Mouse (Mus musculus) splenic B cell, adult 2 months (primary cell): ENCODE measurements around the gene Crp.

ENCODE experiments used
- DNase-seq: peaks from one replicate; pipeline ENCODE4 v3.0.0-alpha.2; 2011; ENCODE audit warnings: low read depth, low spot score
- H3K27me3 ChIP-seq: 2 replicates; pipeline ENCODE4 v1.6.1; 2012; ENCODE audit warnings: mild to moderate bottlenecking, low read length, moderate library complexity, mixed read lengths; ENCODE audit not compliant: control insufficient read depth, poor library complexity, insufficient read depth, severe bottlenecking
- H3K36me3 ChIP-seq: 2 replicates; pipeline ENCODE4 v1.6.1; 2012; ENCODE audit warnings: mild to moderate bottlenecking, low read length, moderate library complexity, mixed read lengths; ENCODE audit not compliant: control insufficient read depth, poor library complexity, insufficient read depth, severe bottlenecking

Crp gene

DNA sequence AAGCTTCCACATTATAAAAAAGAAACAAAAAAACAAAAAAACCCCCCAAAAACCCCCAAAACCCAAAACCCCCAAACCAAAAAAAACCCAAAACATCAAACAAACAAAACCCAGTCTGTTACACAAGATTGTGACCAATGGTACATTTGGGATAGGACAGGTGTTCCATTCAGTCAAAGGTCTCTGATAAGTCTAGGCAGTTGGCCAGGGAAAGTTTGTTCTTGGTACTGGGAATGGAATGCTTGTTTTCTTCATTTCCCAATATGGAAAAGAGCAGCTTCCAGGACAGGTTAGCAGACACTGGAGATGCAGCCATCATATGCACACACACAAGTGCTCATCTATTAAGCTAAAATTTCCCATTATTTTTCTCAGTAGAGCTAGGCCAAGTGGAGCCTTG is 433 bp upstream of the Crp start:
- H3K36me3 ChIP-seq: no peaks in the 10 kb centered on the region
- no peaks in the 10 kb centered on the region for H3K27me3 ChIP-seq
- no peak for DNase-seq

DNA sequence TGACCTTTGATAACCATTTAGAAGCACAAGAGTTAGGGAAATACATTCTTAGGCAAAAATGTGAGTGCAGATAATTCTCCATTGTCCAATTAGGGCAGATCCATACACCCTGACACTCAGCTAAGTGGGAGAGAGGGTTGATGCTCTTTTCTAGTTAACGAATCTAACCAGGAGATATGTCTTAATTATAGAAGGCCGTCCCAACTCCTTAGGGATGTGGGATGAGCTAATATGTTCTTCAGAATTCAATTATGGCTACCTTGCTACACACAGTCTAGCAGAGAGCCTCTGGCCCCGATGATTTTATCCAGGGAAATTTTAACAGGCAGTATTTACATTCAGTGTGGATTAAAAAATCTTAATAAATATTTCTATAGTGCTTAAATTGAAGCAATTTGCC is 3.0 kb downstream of the Crp start:
- DNase-seq: no peak
- no peaks in the 10 kb centered on the region for H3K36me3 ChIP-seq
- no peaks in the 10 kb centered on the region for H3K27me3 ChIP-seq

DNA sequence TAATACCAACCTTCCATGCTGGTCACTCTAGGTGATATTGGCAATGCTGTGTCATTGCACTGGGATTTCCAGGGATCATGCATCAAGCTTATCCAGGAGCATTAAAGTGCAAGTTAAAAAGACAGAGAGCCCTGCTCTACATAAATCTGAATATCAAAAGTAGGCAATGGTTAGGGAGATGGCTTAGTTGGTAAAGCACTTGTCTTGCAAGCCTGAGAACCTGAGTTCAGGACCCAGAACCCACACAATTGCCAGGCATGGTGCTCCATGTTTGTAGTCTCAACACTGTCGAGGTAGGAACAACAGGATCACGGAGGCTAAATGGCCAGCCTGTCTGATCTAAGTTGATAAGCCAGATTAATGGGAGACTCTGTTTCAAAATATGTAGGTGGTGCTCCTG is 3.5 kb downstream of the Crp start:
- no peaks in the 10 kb centered on the region for H3K27me3 ChIP-seq
- H3K36me3 ChIP-seq: no peaks in the 10 kb centered on the region
- no peak for DNase-seq

DNA sequence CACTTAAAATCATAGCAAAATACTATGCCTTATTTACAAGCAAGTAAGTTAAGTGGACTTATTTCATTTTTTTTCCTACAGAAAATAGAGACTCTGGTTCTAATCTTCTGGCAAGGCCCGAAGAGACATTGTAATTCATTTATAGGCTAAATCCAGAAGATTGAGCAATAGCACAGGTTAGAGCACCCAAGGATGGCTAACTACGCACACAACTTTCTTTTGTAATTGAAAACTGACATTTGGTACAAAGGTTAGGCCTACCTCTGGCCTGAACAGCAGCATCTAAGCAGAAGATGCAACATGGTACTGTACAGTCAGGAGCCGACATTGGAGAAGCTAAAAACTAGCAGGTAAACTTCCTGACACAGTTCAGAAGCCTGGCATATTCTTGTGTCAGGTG is 4.0 kb downstream of the Crp start:
- no peak for DNase-seq
- H3K27me3 ChIP-seq: no peaks in the 10 kb centered on the region
- H3K36me3 ChIP-seq: no peaks in the 10 kb centered on the region

DNA sequence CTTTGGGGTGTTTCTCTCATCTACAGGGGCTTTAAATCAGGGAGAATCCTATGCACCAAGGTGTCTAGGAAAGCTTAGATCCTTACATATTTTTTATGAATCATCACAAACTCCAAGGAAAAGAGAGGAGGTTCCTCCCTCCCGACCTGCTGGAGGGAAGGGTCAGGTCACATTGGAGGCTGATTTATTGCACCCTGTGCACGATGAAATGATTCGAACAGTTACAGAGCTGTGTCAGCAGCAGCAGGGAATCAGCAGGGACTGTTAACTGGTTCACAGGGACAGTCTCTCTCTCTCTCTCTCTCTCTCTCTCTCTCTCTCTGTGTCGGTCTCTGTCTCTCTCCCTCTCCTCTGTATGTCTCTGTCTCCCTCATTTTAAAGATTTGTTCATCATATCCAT is 6.9 kb downstream of the Crp start:
- Histone ChIP-seq H3K36me3 (no peaks in the 10 kb centered on the region), H3K27me3 (no peaks in the 10 kb centered on the region)
- DNase-seq: no peak

DNA sequence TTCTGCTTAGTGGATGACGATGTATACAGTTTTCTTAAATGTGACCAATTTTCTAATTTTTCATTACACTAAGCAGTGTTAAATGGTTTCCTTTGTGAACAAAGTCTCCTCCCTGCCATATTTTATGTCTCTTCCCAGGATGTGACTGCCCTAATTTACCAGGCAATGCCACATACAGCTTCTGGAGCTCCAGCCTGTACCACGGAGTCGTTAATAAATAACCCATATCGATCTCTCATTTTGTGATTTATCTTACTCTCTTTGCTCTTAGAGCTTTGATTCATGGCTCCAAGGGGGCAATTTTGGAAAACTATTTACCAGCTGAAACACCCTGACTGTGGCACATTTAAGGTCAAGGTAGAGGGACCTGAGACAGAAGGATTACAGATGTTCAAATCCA is 8.4 kb downstream of the Crp start:
- Histone ChIP-seq H3K36me3 (no peaks in the 10 kb centered on the region), H3K27me3 (no peaks in the 10 kb centered on the region)
- DNase-seq: no peak

DNA sequence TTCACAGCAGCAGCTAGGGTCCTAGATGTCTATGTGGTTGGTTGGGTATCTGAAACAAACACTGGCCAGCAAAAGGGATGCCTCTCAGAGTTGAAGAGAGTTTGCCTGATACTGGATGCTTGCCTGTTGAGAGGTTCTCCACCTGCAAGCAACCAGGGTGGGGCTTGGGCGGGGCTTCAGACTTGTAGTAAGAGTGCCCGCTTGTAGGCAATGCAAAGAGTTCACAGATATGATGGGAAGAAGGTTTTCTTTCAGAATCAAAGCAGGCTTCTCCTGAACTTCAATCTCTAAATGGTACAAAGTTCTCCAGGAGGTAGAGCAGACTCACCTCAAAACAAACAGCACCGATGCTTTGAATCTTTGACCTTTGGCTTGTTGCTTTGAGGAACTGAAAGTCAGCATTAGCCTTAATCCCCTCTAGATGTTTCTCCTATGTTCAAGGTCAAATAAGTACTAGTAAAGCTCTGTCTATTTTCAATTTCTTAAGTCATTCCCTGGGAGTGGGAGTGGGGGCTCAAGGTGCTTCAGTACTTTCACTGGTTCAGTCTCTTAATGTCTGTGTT is 12.0 kb downstream of the Crp start:
- no peaks in the 10 kb centered on the region for H3K36me3 ChIP-seq
- no peaks in the 10 kb centered on the region for H3K27me3 ChIP-seq
- no peak for DNase-seq

DNA sequence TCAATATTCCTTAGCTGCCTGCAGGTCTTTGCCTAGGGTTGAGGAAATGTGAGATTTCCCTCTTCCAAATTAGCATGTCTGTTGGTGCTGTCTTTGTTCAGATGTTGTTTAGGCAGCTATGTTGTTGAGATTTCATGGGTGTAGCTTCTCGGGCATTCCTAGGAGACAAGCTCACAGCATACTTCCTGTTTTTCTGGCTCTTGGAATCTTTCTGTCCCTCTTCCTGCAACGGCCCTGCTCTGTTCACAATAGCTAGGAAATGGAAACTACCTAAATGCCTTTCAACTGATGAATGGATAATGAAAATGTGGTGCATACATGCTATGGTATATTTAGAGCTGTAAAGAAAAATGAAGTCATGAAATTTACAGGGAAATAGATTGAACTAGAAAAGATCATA is 13.5 kb downstream of the Crp start:
- no peak for DNase-seq
- Histone ChIP-seq H3K36me3 (no peaks in the 10 kb centered on the region), H3K27me3 (no peaks in the 10 kb centered on the region)

DNA sequence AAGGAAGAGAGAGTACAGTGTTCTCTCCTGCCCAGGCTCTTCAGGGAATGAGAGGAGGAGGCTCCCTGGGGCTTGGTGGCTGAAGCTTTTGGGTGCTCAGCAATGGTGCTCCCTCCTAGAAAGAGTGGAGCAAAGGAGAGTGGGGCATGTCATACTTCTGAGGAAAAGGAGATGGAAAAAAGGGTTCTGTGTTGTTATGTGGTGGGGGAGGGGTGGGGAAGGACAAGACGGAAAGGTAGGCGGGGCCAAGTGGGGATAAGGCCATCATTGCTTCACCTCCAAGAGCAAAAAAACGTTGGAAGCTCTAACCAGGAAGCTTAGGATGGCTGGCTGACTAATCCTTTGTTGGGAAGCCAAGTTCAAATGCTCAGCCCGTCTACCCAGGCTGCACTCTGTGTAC is 14.1 kb downstream of the Crp start:
- no peak for DNase-seq
- H3K27me3 ChIP-seq: no peaks in the 10 kb centered on the region
- H3K36me3 ChIP-seq: no peaks in the 10 kb centered on the region

DNA sequence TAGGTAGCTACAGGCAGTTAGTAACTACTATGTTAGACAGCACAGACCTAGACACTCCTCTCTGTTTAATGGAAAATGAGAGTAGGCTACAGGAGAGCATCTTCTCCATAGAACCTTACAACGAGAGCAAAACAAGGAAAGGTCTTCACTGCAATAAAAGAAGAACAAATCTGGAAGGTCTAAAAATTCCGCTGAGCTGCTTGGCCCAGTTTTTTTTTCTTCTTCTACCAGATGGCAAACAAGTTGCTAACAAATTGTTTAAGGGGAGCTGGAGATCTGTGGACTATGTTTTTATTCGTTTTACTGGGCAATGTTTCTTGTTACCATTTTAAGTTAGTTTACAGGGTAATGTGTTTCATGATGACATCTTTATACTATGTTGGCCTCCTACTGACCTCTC is 53.4 kb downstream of the Crp start:
- Histone ChIP-seq H3K27me3 (no peaks in the 10 kb centered on the region), H3K36me3 (no peaks in the 10 kb centered on the region)
- DNase-seq: no peak

DNA sequence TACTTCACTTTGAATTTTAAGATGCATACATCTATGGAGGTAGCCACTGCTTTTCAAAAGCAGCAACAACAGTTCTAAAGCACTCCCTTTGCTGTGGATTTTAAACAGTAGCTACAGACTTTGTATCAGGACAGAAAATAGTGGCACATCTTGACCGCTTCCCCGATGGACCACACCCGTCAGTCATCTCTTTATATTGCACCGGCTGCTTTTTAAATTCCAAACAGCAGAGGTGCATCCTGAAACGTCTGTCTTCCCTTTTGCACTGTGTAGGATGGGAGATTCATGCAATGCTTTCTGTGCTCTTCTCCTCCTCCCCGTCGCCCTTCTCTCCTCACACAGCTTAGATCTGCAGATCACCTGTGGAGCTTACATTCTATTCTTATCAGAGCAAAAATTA is 57.3 kb downstream of the Crp start:
- H3K36me3 ChIP-seq: no peaks in the 10 kb centered on the region
- H3K27me3 ChIP-seq: no peaks in the 10 kb centered on the region
- no peak for DNase-seq

DNA sequence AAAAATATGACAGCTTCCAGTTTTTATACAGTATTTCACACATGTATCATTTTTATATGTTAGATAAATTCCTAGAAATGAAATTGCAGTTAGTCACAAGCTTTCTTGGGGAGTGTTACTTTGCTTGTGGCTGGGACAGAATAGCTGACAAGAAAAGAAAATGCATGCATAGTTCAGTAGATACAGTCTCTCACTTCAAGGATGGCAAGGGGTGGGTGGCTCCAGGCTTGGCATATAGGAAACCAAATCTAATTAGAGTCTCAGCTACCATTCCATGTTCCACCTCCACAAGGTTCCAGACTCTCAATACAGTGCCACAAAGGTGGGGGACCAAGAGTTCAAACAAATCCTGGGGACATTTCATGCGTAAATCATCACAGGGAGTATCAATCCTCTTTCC is 61.7 kb downstream of the Crp start:
- DNase-seq: no peak
- no peaks in the 10 kb centered on the region for H3K27me3 ChIP-seq
- H3K36me3 ChIP-seq: no peaks in the 10 kb centered on the region

DNA sequence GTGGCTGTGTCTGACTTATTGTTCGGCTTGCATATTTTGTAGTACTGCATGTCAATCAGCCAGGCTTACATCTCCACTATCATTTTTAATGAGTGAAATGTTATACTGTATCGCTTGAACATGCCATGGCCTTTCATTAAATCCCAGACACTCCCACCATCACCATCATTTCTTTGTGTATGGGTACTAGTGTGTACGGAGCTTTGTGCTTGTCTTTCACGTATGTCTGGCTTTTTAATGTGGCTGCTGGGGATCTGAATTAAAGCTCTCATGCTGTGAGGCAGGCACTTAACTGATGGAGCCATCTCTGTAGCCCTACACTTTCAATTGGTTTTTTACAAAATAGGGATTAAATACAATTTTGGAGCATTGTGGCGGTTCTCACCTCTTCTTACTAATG is 81.3 kb downstream of the Crp start:
- no peaks in the 10 kb centered on the region for H3K27me3 ChIP-seq
- DNase-seq: no peak
- no peaks in the 10 kb centered on the region for H3K36me3 ChIP-seq

DNA sequence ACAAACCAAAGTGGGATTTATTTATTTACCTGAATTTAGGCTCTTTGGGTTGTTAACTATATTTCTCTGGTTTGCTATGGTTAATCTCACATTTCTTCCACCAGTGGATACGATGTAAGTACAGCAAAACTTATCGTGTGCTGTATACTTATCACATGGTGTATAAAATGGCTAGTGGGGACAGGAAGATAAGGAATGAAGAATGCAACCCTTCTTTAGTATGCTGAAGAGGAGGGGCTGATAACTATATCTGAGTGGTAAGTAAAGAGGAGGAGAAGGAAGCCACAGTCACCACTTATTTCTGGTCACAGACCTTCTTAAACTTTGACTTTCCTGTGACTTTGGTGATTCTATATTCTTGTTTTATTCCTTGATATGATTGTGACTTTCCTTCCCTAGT is 87.5 kb downstream of the Crp start:
- no peak for DNase-seq
- H3K27me3 ChIP-seq: no peaks in the 10 kb centered on the region
- no peaks in the 10 kb centered on the region for H3K36me3 ChIP-seq

DNA sequence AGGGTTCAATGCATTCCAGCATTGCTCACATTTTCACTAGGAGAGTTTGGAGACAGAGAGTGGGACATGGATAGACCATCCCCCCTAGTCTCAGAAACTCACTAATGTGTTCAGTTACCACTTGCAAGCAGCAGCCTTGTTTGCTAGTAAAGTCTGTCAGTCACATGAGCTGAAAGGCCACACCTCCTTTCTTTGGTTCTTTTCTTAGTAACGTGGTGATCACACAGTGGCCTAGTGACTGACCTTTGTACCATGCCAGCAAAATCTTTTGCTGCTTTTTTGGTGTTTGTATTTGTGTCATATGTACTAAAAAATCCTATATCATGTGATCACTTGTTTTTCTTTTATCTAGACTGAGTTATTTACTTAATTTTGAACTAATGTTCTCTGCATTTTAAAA is 88.0 kb downstream of the Crp start:
- no peaks in the 10 kb centered on the region for H3K36me3 ChIP-seq
- no peak for DNase-seq
- H3K27me3 ChIP-seq: no peaks in the 10 kb centered on the region

DNA sequence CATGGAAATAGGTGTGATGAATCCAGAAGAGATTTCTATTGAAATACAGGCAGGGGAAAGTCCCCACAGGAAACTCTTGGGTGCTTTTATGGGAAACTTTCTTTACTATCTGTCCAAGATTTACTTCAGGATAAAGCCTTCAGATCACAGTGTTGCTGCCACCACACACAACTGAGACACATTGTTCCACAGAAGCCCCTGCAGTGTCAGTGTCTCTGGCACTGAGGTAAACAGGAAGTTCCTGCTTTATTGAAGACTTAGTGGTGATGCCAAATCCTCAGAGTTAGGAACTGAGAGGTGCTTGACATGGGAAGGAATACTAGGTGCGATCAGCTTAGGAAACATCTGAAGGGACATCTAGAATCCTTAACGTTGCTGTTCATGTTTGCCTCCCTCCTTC is 131.1 kb downstream of the Crp start:
- Histone ChIP-seq H3K27me3 (no peaks in the 10 kb centered on the region), H3K36me3 (no peaks in the 10 kb centered on the region)
- no peak for DNase-seq
